Mouse (Mus musculus) ES-Bruce4 (cell line): ENCODE measurements at regions not wholly inside any gene's neighbourhood (a gene's known extent, or its start where the extent isn't known, plus 50 kb on each side); places are given as distances from the start of the nearest gene placed in this dataset.

Source experiments
- H3K27ac ChIP-seq: 2 replicates; pipeline ENCODE4 v1.5.1; 2012; ENCODE audit warnings: low read length, inconsistent platforms; ENCODE audit not compliant: insufficient read depth
- H3K27me3 ChIP-seq: 2 replicates; pipeline ENCODE4 v1.6.1; 2012; ENCODE audit warnings: mild to moderate bottlenecking, low read length, inconsistent platforms; ENCODE audit not compliant: control insufficient read depth, poor library complexity, insufficient read depth, severe bottlenecking
- H3K36me3 ChIP-seq: 2 replicates; pipeline ENCODE4 v1.6.1; 2012; ENCODE audit warnings: inconsistent platforms, mild to moderate bottlenecking, low read length, moderate library complexity; ENCODE audit not compliant: control insufficient read depth, poor library complexity, insufficient read depth, severe bottlenecking
- H3K4me1 ChIP-seq: one replicate; pipeline ENCODE4 v1.8.1; 2011; ENCODE audit warnings: low read length; ENCODE audit not compliant: control insufficient read depth, insufficient read depth
- H3K4me3 ChIP-seq: 2 replicates; pipeline ENCODE4 v1.5.1; 2011; ENCODE audit warnings: low read depth, mild to moderate bottlenecking, low read length
- H3K9ac ChIP-seq: 2 replicates; pipeline ENCODE4 v1.6.1; 2012; ENCODE audit warnings: low read depth, mild to moderate bottlenecking, inconsistent platforms; ENCODE audit not compliant: poor library complexity, severe bottlenecking
- H3K9me3 ChIP-seq: replicated peaks from 2 replicates; pipeline ENCODE4 v1.6.1; 2012; ENCODE audit warnings: mild to moderate bottlenecking, low read length, inconsistent platforms; ENCODE audit not compliant: control insufficient read depth, poor library complexity, insufficient read depth, severe bottlenecking
- CTCF ChIP-seq: IDR thresholded peaks from one replicate; pipeline ENCODE4 v1.8.1; 2011; ENCODE audit warnings: low read depth, low read length
- EP300 ChIP-seq: IDR thresholded peaks from 2 replicates; pipeline ENCODE4 v1.6.1; 2011; ENCODE audit warnings: low read depth, low read length; ENCODE audit not compliant: insufficient read depth
- POLR2A ChIP-seq: IDR thresholded peaks from one replicate; pipeline ENCODE4 v1.8.1; 2011; ENCODE audit warnings: low read length; ENCODE audit not compliant: insufficient read depth

- no peak for TF ChIP-seq POLR2A
- TF ChIP-seq EP300: no peak
- TF ChIP-seq CTCF: no peak
- no peak overlapping the region for H3K4me3 ChIP-seq
- no peaks in the 10 kb centered on the region for H3K36me3 ChIP-seq
- no peak overlapping the region for H3K27ac ChIP-seq
- H3K9me3 ChIP-seq: no peaks in the 10 kb centered on the region
- no peak overlapping the region for H3K9ac ChIP-seq
- H3K27me3 ChIP-seq: no peaks in the 10 kb centered on the region
- H3K4me1 ChIP-seq: no peaks in the 10 kb centered on the region
These were observed 328.5 kb downstream of the Glrx3 start for GRCm38 (mm10) chr7:137765961-137766360.

- Histone ChIP-seq H3K9me3 (no peaks in the 10 kb centered on the region), H3K9ac (no peak overlapping the region)
- TF ChIP-seq CTCF (no peak), EP300 (no peak), POLR2A (no peak)
These were observed 329.3 kb downstream of the Glrx3 start for GRCm38 (mm10) chr7:137766721-137767120.

GRCm38 (mm10) chr7:137773051-137773964 lies 335.9 kb downstream of the Glrx3 start:
- Histone ChIP-seq H3K27me3 (no peaks in the 10 kb centered on the region), H3K27ac (no peak overlapping the region), H3K4me3 (no peak overlapping the region), H3K36me3 (no peaks in the 10 kb centered on the region), H3K9me3 (no peaks in the 10 kb centered on the region), H3K4me1 (no peaks in the 10 kb centered on the region), H3K9ac (no peak overlapping the region)
- TF ChIP-seq CTCF (no peak), POLR2A (no peak), EP300 (no peak)

More at GRCm38 (mm10) chr7:137766721-137767120, 329.3 kb downstream of the Glrx3 start:
- no peaks in the 10 kb centered on the region for H3K4me1 ChIP-seq
- no peaks in the 10 kb centered on the region for H3K36me3 ChIP-seq
- no peak overlapping the region for H3K27ac ChIP-seq
- H3K4me3 ChIP-seq: no peak overlapping the region
- H3K27me3 ChIP-seq: no peaks in the 10 kb centered on the region

- no peak overlapping the region for H3K4me3 ChIP-seq
- H3K27ac ChIP-seq: no peak overlapping the region
- TF ChIP-seq POLR2A: no peak
- TF ChIP-seq EP300: no peak
- TF ChIP-seq CTCF: no peak
- H3K9ac ChIP-seq: no peak overlapping the region
- no peaks in the 10 kb centered on the region for H3K27me3 ChIP-seq
- H3K36me3 ChIP-seq: no peaks in the 10 kb centered on the region
- H3K4me1 ChIP-seq: no peaks in the 10 kb centered on the region
- H3K9me3 ChIP-seq: no peaks in the 10 kb centered on the region
These were observed 336.5 kb downstream of the Glrx3 start for GRCm38 (mm10) chr7:137773965-137774310.

GRCm38 (mm10) chr7:137783954-137784353 lies 346.5 kb downstream of the Glrx3 start:
- H3K27me3 ChIP-seq: no peaks in the 10 kb centered on the region; the same call in 1 of the 2 replicates
- no peak overlapping the region for H3K4me3 ChIP-seq
- H3K9me3 ChIP-seq: no peaks in the 10 kb centered on the region; the same call in 1 of the 2 replicates
- no peaks in the 10 kb centered on the region for H3K4me1 ChIP-seq
- H3K27ac ChIP-seq: no peak overlapping the region
- H3K9ac ChIP-seq: no peak overlapping the region
- TF ChIP-seq CTCF (peak; percentile 61), POLR2A (no peak)
- no peaks in the 10 kb centered on the region for H3K36me3 ChIP-seq

GRCm38 (mm10) chr7:137805361-137805760 lies 367.9 kb downstream of the Glrx3 start:
- no peak overlapping the region for H3K27ac ChIP-seq
- TF ChIP-seq EP300 (no peak), POLR2A (no peak), CTCF (no peak)

More at GRCm38 (mm10) chr7:137805361-137805760, 367.9 kb downstream of the Glrx3 start:
- no peak overlapping the region for H3K4me3 ChIP-seq
- H3K27me3 ChIP-seq: no peaks in the 10 kb centered on the region
- H3K36me3 ChIP-seq: no peaks in the 10 kb centered on the region
- H3K9ac ChIP-seq: no peak overlapping the region
- no peaks in the 10 kb centered on the region for H3K9me3 ChIP-seq
- no peaks in the 10 kb centered on the region for H3K4me1 ChIP-seq
